Mouse (Mus musculus) adrenal gland, postnatal 4 days (tissue): ENCODE results near the gene Krt80. TPM values are rescaled to one million over a fixed set of nuclear protein-coding genes. Genes with fewer than 3 reads are reported as not detected.
A peak's percentile ranks its signal among the peaks of the same experiment; 100 is the strongest.
"Not testable (repeated sequence)": the region's sequence is repeated elsewhere in the genome, so short reads cannot be mapped to it uniquely, and the experiment has no call there.

ENCODE experiments used
- DNase-seq, 2 experiments: peaks; one replicate each; pipeline ENCODE4 v3.0.0; 2021 to 2022; ENCODE audit warnings: low spot score in 2 of 2, mixed read lengths in 2 of 2
- total RNA-seq, 2 experiments: library from RNA; stranded (reverse); gene quantifications; 2 replicates each; pipeline ENCODE4 v1.2.3; 2021

Krt80 gene
- total RNA-seq, 2 experiments from 2014 or later = 0.45 to 1.1 TPM

DNA sequence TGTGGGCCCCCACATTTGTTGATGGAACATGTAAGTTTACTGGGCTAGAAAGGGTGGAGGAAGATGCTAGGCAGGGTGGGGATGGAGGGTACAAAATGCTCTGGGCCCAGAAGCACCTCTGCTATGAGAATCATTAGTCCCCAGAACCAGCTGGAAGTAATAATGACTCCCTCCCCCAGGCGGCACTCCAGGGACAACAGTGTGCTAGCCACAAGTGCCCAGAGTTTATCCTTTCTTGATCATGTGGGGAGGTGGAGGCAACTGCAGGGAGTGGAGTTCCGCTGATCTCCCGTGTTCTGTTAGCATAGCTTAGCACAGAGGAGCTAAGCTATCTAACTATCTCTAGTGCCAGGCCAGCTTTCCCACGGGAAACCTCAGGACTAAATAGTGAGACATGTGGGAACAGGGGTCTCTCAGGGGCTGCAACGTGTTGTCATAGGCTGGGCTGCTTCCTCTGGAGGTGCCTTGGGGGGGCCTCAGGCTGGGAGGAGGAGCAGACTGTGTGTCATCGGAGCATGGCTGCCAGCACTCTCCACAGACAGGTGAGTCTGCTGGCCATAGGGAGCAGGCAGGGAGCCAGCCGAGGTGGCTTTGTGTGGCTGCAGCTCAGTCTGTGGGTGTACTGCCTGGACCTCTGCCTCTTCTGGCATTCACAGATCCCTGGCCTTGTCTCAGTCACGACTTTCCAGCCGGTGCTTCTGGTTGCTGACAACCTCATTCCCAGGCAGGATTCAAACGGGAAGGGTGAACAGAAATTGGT is 17.1 kb downstream of the Krt80 start:
- no peak for DNase-seq

DNA sequence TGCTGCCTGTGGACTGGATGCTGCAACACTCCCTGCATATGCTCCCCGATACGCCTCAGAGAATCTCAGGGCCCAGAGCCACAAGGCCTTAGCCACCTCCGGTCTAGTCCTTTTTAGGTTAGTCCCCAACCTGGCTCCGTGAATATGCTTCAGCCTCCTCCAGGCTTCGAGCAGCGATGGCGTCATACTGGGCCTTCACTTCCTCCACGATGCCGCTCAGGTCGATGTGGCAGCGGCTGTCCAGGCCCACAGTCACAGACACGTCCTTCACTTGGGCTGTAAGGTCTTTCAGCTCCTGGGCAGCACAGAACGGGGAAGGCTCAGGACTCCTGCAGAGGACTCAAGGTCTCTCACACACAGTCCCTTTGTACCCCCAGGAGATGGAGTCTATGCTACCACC is 17.9 kb downstream of the Krt80 start:
- no peak for DNase-seq

DNA sequence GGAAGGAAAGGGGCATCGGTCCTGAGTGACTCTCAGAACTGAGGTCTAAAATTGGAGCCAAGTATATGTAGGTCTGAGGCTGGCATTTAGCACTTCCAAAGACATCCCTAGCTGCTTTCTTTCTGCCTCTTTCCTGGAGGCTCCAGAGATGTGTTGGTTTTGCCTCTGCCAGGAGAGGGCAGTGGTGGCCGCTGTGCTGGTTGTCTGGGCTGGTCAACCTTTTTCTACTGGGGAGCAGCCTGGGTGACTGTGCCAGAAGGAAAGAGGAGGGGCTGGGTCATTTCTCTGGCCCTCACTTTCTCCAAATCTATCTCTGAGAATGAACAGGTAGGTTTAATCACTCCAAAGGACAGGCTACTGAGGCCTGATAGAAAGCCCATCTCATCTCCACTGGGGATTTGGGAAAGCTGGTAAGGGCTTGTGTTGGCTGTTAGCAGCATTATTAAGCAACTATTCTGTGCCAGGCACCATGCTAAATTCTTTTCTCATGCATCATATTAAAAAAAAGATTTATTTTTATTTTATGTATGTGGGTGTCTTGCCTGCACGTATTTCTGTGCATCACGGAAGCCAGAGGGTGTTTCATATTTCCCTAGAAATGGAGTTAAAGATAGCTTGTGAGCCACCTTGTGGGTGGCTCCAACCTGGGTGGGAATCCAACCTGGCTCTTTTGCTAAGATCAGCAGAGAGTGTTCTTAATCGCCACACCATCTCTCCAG is 28.0 kb downstream of the Krt80 start:
- no peak for DNase-seq

DNA sequence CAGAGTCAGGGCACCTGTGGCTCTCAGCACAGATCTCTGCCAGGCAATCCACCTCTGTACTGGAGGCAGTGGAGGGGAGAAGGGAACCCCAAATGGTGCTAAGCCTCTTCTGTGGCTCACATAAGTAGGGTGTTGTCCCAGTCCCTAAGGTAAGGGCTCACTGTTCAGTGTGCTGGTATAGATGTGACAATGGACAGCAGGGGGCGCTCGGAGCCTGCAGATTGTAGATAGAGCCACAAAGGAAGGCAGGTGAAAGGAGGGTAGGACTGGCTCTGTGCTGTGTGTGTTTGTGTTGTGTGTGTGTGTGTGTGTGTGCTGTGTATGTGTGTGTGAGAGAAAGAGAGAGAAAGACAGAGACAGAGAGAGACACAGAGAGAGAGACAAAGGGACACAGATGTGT is 30.4 kb downstream of the Krt80 start:
- peak; percentile 60 to 81 for DNase-seq

DNA sequence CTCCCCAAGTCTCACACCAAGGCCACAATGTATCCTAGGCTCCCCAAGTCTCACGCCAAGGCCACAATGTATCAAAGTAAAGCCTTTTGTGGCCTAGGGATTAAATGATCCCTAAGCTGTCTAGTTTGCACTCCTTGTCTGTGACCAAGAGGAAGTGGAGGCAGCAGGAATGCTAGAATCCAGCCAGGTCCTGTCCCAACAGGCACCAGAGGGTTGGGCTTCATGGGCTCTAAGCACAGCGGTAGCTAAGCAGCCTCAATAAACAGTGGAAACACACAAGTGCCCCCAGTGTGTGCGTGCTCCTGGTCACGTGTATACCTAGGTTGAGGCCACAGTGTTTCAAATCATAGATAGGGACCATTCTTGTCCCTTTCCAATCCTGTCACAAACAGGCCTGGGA is 31.6 kb downstream of the Krt80 start:
- DNase-seq = no peak

DNA sequence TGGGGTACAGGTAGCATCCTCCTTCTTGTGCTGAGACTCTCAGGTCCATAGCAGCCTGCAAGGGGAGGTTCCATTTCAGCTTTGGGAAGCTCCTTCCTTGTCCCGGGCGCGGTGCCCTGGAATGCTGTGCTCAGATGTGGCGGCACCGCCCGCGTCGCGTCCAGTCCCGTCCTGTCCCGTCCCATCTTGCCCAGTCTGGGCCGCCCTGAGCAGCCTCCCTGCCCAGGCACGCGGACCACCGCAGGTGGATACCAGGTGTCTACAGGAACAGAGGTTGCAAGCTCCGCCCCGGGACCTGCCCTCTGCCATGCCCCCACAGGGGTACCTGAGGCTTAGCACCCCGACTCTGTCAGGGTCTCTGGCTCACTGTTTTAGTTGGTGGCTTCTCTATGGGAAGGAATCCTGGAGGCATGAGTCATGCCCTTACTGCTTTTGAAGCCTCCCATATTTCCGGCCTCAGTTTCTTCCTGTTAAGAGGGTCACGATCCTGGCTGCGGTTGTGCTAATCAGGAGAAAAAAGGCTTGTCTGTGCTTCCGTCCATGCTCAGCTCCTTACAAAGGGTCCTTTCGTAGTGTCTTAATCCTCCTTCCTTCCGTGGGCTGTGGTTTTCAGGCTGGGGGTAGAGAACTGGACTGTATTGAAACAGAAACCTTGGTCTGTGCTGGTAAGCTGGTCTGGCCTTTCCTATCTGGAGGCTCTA is 33.3 kb downstream of the Krt80 start:
- no peak for DNase-seq

DNA sequence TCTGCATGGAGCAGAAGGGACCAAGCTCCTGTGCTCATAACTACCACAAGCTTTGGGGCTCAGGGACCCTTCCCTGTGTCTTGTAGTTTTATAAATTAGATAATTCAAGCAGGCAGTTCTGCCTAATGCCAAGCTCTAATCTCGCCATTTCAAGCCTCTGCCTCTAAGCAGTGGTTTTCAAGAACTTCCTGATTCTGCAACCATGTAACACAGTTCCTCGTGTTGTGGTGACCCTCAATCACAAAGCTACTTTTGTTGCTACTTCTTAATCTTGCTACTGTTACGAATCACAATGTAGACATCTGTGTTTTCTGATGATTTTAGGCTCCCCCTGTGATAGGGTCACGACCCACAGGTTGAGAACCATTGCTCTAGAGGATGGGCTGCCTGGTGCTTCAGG is 36.3 kb downstream of the Krt80 start:
- DNase-seq = no peak

DNA sequence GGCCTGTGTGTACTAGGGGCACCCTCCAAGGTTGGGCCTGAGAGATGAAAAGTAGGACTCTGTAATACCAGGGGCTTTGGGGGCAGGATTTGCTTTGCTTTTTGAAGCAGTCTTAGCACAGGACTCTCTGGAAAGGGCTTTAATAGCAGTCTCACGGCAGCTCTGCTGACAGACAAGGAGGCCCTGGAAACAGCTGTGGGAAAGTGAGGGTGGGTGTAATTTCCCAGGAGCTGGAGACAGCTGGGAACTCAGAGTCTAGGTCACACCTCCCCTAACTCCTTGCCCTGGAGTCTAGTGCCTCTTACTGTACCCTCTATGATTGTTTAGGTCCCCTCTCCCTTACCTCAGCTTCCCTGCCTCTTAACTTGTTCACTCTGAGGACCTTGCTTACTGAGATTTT is 36.8 kb downstream of the Krt80 start:
- no peak for DNase-seq

DNA sequence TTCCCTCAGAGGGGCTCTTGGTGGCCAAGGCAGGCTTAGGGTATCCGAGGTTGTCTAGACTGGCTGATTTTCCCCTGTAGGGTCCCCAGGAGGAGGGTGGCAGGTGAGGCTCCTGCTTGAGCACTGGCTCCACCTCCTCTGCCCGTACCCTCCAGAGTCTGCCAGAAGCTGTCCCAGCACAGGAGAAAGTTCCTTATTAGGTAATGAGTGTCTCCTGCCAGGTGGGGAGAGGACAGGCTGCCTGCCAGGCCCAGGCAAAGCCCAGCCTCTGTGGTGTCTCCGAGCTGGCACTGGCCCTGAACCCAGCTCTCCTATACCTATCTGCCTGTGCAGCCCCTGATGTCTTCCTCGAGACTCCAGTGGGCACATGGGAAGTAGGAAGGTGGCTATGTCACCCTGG is 37.6 kb downstream of the Krt80 start:
- DNase-seq = no peak

DNA sequence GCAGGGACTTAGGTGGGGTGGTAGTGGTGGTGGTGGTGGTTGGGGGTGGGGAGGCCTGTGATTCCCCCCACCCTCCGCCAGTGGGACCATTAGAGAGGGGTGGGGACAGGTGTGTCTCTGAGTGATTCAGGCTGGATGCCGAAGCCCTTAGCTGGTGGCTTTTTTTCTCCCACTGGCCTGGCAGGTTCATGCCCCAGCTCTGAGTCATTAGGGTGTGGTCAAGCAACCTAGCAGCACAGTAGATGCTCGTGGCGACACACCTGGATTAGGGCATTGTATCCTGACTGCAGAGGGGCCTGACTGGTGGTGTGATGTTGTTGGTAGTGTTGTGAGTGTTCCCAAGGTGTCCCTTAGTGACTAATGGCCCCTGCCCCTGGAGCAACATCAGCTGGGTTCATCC is 38.9 kb downstream of the Krt80 start:
- DNase-seq = no peak

DNA sequence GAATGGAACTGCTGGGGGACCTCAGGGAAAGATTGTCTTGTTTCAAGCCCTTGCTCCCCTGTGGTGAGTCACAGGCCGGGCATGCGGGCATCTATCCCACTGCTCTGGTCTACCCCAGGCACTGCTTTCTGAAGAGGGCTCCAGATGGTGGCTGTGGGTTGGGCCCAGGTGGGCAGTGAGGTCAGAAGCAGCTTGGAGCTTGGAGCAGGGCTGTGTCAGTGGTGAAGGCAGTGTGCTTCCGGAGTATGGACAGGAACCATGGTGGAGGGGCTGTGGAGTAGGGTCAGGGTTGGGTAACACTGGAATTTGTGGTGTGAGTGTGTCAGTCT is 40.4 kb downstream of the Krt80 start:
- no peak for DNase-seq

DNA sequence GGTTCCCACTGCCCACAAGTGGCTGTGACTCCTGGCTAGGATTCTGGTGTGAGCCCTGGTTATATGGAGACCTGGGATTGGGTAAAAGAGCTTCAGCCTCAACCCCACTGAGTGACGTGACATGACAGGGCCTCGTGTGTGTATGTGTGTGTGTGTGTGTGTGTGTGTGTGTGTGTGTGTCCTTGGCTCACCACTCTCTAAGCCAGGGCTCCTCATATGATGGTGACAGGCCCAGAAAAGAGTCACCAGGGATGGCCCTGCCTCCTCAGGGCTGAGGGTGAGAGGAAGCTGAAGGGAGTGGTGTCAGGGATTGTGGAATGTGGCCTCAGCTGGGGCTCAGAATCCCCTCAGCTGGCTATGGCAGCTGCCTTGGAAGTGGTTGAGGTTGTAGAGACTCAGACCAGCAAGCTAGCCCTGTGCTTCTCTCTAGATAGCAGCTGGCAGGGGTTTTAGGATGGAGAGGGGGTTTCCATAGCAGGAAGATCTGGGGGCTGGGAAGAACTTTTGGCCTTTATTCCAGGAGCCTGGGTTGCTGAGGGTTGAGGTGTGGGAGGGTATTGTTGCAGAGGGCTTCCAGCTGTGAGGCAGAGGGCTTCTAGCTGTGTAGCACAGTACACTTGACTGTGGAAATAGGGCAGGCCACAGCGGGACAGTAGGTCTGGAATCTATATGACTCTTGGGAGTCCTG is 40.9 kb downstream of the Krt80 start:
- DNase-seq = no peak

DNA sequence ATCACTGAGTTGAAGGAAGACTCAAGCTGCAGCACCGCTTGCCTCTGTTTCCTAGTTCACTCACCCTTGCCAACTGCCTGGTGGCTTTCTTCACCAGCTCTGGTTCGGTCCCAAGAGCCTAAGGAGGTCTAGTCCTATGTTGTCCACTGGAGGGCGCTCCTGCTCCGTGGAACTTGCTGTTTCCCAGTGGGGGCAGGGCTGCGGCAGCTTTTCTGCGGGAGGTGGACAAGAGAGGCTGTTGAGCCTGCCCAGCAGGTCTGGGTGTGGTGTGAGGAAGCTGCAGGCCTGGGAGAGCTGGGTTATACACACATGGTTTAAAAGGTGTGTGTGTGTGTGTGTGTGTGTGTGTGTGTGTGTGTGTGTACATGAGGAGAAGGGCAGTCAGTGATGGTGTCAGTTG is 42.7 kb downstream of the Krt80 start:
- peak; percentile 69 to 87 for DNase-seq

DNA sequence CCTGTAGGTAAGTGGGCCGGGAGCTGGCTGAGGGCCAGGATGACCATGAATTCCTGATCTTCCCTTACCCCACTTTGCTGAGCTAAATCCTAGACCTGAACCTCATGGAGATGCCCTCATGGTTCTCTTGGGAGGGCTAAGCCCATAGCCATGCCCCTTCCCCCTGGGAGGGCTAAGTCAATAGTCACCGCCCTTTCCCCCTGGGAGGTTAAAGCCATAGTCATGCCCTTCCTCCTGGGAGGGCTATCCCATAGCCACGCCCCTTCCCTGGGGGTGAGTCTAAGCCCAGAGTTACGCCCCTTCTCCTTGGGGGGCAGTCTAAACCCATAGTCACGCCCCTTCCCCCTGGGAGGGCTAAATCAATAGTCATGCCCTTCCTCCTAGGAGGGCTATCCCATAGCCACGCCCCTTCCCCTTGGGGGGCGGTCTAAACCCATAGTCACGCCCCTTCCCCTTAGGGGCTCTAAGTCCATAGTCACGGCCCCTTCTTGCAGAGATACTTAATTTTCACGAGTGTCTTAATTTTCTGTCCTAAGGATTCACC is 43.9 kb downstream of the Krt80 start:
- DNase-seq = no peak

DNA sequence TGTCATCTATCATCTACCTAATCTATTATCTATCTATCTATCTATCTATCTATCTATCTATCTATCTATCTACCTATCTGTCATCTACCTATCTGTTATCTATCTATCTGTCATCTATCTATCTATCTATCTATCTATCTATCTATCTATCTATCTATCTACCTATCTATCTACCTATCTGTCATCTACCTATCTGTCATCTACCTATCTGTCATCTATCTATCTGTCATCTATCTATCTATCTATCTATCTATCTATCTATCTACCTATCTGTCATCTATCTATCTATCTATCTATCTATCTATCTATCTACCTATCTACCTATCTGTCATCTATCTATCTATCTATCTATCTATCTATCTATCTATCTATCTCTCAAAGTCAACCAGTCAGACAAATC is 45.6 kb downstream of the Krt80 start:
- not testable (repeated sequence) for DNase-seq

DNA sequence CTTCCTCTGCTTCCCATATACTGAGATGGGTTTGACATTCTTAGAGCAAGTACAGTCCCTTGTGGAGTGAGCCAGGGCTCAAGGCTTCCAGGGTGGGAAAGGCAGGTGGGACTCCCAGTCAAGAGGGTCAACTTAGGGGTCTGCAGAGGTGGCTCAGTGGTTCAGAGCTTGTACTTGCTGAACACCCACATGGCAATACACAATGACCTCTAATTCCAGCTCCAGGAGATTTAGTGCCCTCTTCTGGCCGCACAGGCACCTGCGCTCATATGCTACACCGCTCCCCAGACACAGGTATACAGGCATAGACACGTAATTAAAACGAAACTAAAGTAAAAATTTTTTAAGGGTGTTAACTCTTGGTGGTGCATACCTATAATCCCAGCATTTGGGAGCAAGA is 46.5 kb downstream of the Krt80 start:
- no peak for DNase-seq

DNA sequence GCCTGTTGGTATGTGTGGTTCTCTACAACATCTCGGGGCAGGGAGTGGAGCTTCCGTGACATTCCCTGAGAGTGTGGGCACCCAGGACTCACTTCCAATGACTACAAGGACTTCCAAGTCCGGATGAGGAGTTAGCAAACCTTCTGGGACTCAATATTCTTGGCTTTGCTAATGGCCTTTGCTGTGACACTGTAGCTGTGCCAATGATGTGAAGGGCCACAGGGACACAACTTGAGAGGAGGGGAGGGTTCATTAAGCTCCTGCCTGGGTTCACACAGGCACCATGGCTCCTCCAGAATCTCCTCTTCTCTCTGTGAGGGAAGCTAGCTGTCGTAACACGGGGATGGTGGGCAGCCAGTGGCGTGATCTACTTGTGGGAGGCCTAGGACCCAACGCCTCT is 47.3 kb downstream of the Krt80 start:
- DNase-seq = no peak

DNA sequence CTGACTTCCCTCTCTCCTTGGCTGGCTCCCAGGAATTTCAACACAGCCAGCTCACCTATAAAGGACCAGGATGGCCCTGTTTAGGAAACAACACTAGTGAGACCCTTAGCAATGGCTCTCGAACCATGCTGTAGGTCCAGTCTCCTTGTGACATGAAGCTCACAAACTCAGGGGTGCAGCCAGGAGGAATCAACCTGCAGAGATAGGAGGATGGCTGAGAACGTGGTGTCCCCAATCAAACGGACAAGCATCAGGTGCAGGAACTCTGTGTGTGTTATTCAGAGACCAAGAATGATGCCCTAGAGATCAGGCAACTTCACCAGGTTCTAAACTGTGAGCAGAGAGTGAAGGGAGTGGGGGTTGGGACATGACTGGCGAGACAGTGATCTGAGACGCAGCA is 47.9 kb downstream of the Krt80 start:
- DNase-seq = no peak

DNA sequence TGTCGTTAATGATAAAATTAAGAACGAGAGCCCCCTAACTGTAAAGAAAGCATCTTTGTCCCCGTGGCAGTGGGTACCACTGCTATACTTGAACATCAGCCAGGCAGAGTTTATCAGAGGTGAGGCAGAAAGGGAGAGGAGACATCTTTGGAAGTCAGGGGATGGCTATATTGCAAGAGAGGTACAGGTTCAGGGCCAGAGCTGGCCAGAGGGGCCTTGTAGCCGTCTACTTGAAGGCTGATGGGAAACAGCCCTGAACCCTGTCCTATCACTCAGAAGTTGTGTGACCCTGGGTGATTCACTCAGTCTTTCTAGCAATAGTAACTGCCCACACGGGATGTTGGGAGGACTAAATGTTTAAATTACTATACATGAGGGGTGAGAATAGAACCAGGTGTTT is 48.8 kb downstream of the Krt80 start:
- no peak for DNase-seq

DNA sequence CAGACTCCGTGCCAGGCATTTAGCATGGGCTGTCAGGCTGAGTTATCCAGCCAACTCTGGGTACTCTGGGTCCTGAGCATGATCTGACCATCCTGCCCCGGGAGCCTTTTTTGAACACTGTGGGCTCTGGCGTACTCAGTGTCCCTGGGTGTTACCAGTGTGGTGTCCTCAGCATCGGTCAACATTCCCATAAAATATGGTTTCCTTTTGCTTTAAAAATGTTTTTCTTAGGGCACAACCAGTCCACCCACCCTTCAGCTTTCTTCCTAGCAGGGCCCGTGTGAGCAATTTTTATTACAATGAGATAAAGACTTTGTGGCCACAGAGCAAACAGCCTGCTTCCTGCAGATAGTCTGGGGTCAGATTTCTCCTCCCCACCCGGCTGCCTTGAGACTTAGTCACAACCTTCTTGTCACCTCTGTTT is 49.3 kb downstream of the Krt80 start:
- no peak for DNase-seq

DNA sequence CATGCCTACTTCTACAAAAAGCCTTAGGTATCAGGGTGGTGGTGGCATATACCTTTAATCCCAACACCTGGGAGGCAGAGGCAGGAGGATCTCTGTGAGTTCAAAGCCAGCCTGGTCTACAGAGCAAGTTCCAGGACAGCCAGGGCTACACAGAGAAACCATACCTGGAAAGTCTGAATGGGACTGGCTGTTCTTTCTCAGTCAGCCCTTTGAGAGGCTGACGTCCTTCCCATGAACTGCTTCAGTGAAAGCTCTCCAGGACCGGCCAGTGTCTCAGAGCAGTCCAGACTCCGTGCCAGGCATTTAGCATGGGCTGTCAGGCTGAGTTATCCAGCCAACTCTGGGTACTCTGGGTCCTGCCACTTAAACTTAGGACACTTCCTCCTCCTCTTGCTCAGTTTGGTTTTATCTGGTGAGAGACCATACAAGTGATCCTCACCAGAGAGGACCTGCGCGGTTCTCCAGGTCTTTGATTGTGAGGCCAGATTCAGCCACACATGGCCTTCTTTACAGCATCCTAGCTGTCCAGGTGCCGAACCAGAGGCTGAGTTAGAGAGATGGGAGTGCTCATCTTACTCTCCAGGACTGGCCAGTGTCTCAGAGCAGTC is 49.8 kb downstream of the Krt80 start:
- no peak for DNase-seq
